In genomic region chr7:12880911-12881660, GRCm38 (mm10) we compare ENCODE assay signal across 7 mouse cellular contexts. TPM values are rescaled to one million over a fixed set of nuclear protein-coding genes. Genes with fewer than 3 reads are reported as not detected.
DNase-seq lines count a peak whose midpoint lies in the region; ATAC-seq and TF ChIP-seq lines count a peak whose summit lies in the region.

Zfp128 (plus strand) TSS chr7:12881177.

- no peaks in the 10 kb centered on the region for H3K9me3 ChIP-seq in embryonic facial prominence, embryonic 10.5 days
- H3K9me3 ChIP-seq in intestine, postnatal 0 days (ENCODE audit: control insufficient read depth), result no peaks in the 10 kb centered on the region
- no peaks in the 10 kb centered on the region for H3K9me3 ChIP-seq in midbrain, embryonic 12.5 days

- ATAC-seq in intestine, postnatal 0 days, result peak; percentile 99
- peak; percentile 100 for ATAC-seq in midbrain, embryonic 12.5 days (ENCODE audit: low FRiP score, low read depth)

- peak within 1 kb of the TSS; percentile 88 for H3K27ac ChIP-seq in embryonic facial prominence, embryonic 10.5 days (replicated peaks)
- H3K27ac ChIP-seq in intestine, postnatal 0 days (ENCODE audit: low read depth, low read length), result no peak within 1 kb of the TSS
- no peak within 1 kb of the TSS for H3K27ac ChIP-seq in midbrain, embryonic 12.5 days (replicated peaks)
- H3K27ac ChIP-seq in small intestine, adult 2 months (ENCODE audit: insufficient read depth, low read depth, low read length), result no peak within 1 kb of the TSS

- no peaks in the 10 kb centered on the region for H3K27me3 ChIP-seq in embryonic facial prominence, embryonic 10.5 days (replicated peaks; ENCODE audit: low read depth, poor library complexity, severe bottlenecking)
- H3K27me3 ChIP-seq in intestine, postnatal 0 days (replicated peaks; ENCODE audit: control insufficient read depth, insufficient read depth, low read length), result no peaks in the 10 kb centered on the region
- no peaks in the 10 kb centered on the region for H3K27me3 ChIP-seq in midbrain, embryonic 12.5 days
- H3K27me3 ChIP-seq in small intestine, adult 2 months (ENCODE audit: control insufficient read depth, insufficient read depth, low read length), result no peaks in the 10 kb centered on the region

- H3K4me3 ChIP-seq in embryonic facial prominence, embryonic 10.5 days, result peak within 1 kb of the TSS; percentile 68
- H3K4me3 ChIP-seq in intestine, postnatal 0 days (ENCODE audit: low read depth, low read length), result peak within 1 kb of the TSS; percentile 65
- H3K4me3 ChIP-seq in midbrain, embryonic 12.5 days, result peak within 1 kb of the TSS; percentile 75
- H3K4me3 ChIP-seq in small intestine, adult 2 months (ENCODE audit: low read depth, low read length), result peak within 1 kb of the TSS; percentile 83

- H3K4me1 ChIP-seq in embryonic facial prominence, embryonic 10.5 days, result peaks cover 8% of the 10 kb centered on the region
- no peaks in the 10 kb centered on the region; the same call in 1 of the 2 replicates for H3K4me1 ChIP-seq in intestine, postnatal 0 days (replicated peaks; ENCODE audit: control insufficient read depth, insufficient read depth, low read length)
- H3K4me1 ChIP-seq in midbrain, embryonic 12.5 days, result peaks cover 13% of the 10 kb centered on the region
- peaks cover 6% of the 10 kb centered on the region for H3K4me1 ChIP-seq in small intestine, adult 2 months (ENCODE audit: control insufficient read depth, insufficient read depth, insufficient read length, low read length)

- DNase-seq in adrenal gland, postnatal 10 days, result peak; percentile 95
- peak; percentile 96 for DNase-seq in embryonic facial prominence, embryonic 10.5 days (ENCODE audit: low spot score)
- peak; percentile 62 for DNase-seq in gonadal fat pad, adult 2 months (ENCODE audit: low read depth)
- peak; percentile 97 for DNase-seq in left cerebral cortex, postnatal 4 days

- WGBS in embryonic facial prominence, embryonic 10.5 days, result 3% methylated on average over 35 of the region's 35 CpGs
- 2% methylated on average over 35 of the region's 35 CpGs for WGBS in intestine, postnatal 0 days
- WGBS in midbrain, embryonic 12.5 days, result under 1% methylated on average over 35 of the region's 35 CpGs
- WGBS in small intestine, adult 2 months, result 1% methylated on average over 35 of the region's 35 CpGs

- peaks cover 29% of the 10 kb centered on the region for H3K36me3 ChIP-seq in embryonic facial prominence, embryonic 10.5 days (replicated peaks)
- H3K36me3 ChIP-seq in intestine, postnatal 0 days (ENCODE audit: control insufficient read depth, insufficient read depth), result peaks cover 10% of the 10 kb centered on the region; the same call in 1 of the 2 replicates
- peaks cover 19% of the 10 kb centered on the region for H3K36me3 ChIP-seq in midbrain, embryonic 12.5 days
- 0 out of 2 replicates have a peak, but pooled peaks cover 2% of the 10 kb centered on the region for H3K36me3 ChIP-seq in small intestine, adult 2 months (ENCODE audit: control insufficient read depth, insufficient read depth, low read length)

- intact Hi-C loops in left cerebral cortex, postnatal 4 days (cut with DNase I), result no loop called here

- peak within 1 kb of the TSS; percentile 82 for H3K4me2 ChIP-seq in intestine, postnatal 0 days (replicated peaks; ENCODE audit: low read depth)
- H3K4me2 ChIP-seq in midbrain, embryonic 12.5 days (replicated peaks), result peak within 1 kb of the TSS; percentile 75

- TF ChIP-seq POLR2A in small intestine, adult 2 months (IDR thresholded peaks at IDR 0.05; ENCODE audit: low read depth, low read length), result peak; percentile 27

- peak within 1 kb of the TSS; percentile 48 for H3K9ac ChIP-seq in intestine, postnatal 0 days (ENCODE audit: low read depth, low read length)
- peak within 1 kb of the TSS; percentile 72 for H3K9ac ChIP-seq in midbrain, embryonic 12.5 days (replicated peaks)

- peak; percentile 26; the same call in 1 of the 2 replicates for TF ChIP-seq CTCF in intestine, postnatal 0 days (IDR thresholded peaks at IDR 0.05; ENCODE audit: low read depth)
- TF ChIP-seq CTCF in small intestine, adult 2 months (IDR thresholded peaks at IDR 0.05; ENCODE audit: extremely low read depth, insufficient read length, insufficient replicate concordance, low read depth, low read length), result no peak

RNA-seq across cellular contexts. Expression of gene Zfp128, which starts in this region (rescaled TPM):
- total RNA-seq in adrenal gland, postnatal 10 days (2021), result 1 to 10 TPM; 3.4 to 4.2 TPM
- polyA plus RNA-seq in embryonic facial prominence, embryonic 10.5 days (2016; fragmentation: Nextera tagmentation; extraction: Ambion mirVana), result 5.7 and 6.6 TPM in 2 replicates
- 1.4 and 1.5 TPM in 2 replicates for polyA plus RNA-seq in gonadal fat pad, adult 2 months (2012; rRNA removed)
- polyA plus RNA-seq in intestine, postnatal 0 days (2015; fragmentation: Nextera tagmentation; extraction: Ambion mirVana), result 0.97 and 1.2 TPM in 2 replicates
- 10 to 100 TPM in 1 of 2 experiments, 1 to 10 TPM in 1; 9.9 to 10.2 TPM for total RNA-seq in left cerebral cortex, postnatal 4 days (2021)
- 5.5 and 6.5 TPM in 2 replicates for polyA plus RNA-seq in midbrain, embryonic 12.5 days (2016; fragmentation: Nextera tagmentation; extraction: Ambion mirVana)
- 0.15 TPM in 2 replicates for polyA plus RNA-seq in small intestine, adult 2 months (2012; rRNA removed)
